Mouse (Mus musculus): ENCODE results near the gene Sox4. TPM values are rescaled to one million over a fixed set of nuclear protein-coding genes. Genes with fewer than 3 reads are reported as not detected.

Gene Sox4
- polyA plus RNA-seq (2014; fragmentation: Illumina TruSeq; extraction: RNeasy Lipid Tissue Mini Kit (QIAGEN cat#74804); ENCODE audit: insufficient read depth, low read depth, low replicate concordance) = 9.3 TPM

GRCm38 (mm10) chr13:28953581-28953991, at the start of gene Sox4:
Sox4 (minus strand) TSS chr13:28953713.

